ENCODE assay signal across 18 mouse cellular contexts in genomic region chr16:11902007-11902406, GRCm38 (mm10).
"Had no signal": no experiment of that assay in that cellular context is flagged by ENCODE, and none has a peak within 500 bp of the region (broad histone marks: within the 10 kb centered on the region; RNA-seq: fewer than 3 reads in every experiment).

No protein-coding gene starts in this region.

- H3K9me3 ChIP-seq: lung, embryonic 15.5 days; megakaryocyte, embryonic 14.5 days; midbrain, embryonic 13.5 days; midbrain, embryonic 15.5 days; neural tube, embryonic 12.5 days; stomach, embryonic 15.5 days had no signal

- H3K4me1 ChIP-seq: lung, embryonic 15.5 days; midbrain, embryonic 13.5 days; midbrain, embryonic 15.5 days; neural tube, embryonic 12.5 days; stomach, embryonic 15.5 days had no signal

- DNase-seq: liver, postnatal 0 days; lung, adult 2 months; lung, postnatal 14 days; lung, postnatal 36 days; right cerebral cortex, postnatal 14 days; thymus, adult 2 months; thymus, postnatal 25 days; thymus, postnatal 4 days had no signal

- ATAC-seq: liver, postnatal 0 days; lung, postnatal 0 days; midbrain, embryonic 13.5 days; midbrain, embryonic 15.5 days had no signal

- H3K4me3 ChIP-seq: lung, embryonic 15.5 days; megakaryocyte, embryonic 14.5 days; midbrain, embryonic 13.5 days; midbrain, embryonic 15.5 days; neural tube, embryonic 12.5 days; stomach, embryonic 15.5 days had no signal

- H3K27me3 ChIP-seq: lung, embryonic 15.5 days; megakaryocyte, embryonic 14.5 days; midbrain, embryonic 13.5 days; midbrain, embryonic 15.5 days; neural tube, embryonic 12.5 days; stomach, embryonic 15.5 days had no signal

- H3K4me2 ChIP-seq: lung, embryonic 15.5 days; midbrain, embryonic 11.5 days; midbrain, embryonic 13.5 days; midbrain, embryonic 15.5 days; neural tube, embryonic 12.5 days; stomach, embryonic 15.5 days had no signal

- H3K9ac ChIP-seq: liver, postnatal 0 days; lung, embryonic 15.5 days; midbrain, embryonic 13.5 days; midbrain, embryonic 15.5 days; neural tube, embryonic 12.5 days; stomach, embryonic 15.5 days had no signal

- H3K27ac ChIP-seq: lung, embryonic 15.5 days; macrophage; midbrain, embryonic 13.5 days; midbrain, embryonic 15.5 days; neural tube, embryonic 12.5 days; stomach, embryonic 15.5 days; stomach, postnatal 0 days had no signal

- H3K36me3 ChIP-seq: lung, embryonic 15.5 days; midbrain, embryonic 15.5 days; neural tube, embryonic 12.5 days; stomach, embryonic 15.5 days had no signal
